Mouse (Mus musculus): ENCODE data around the gene Cdk17. TPM values are rescaled to one million over a fixed set of nuclear protein-coding genes. Genes with fewer than 3 reads are reported as not detected.

The Cdk17 gene
- polyA plus RNA-seq, 1 experiment from 2014 or later = 26.9 TPM

MicroRNAs within 50 kb of the gene (microRNA counts, 519-probe panel; counts per million panel counts)
- microRNA mmu-miR-1931 = 19.3 counts per million

Small RNAs within 50 kb of the gene (microRNA-seq; reads per million reads assigned to microRNA genes)
- gene Mir1931 (ENCODE audit: borderline number of aligned reads) = not detected

Other genes starting within 250 kb of the Cdk17 start
- gene Cfap54, start 79.3 kb upstream of the Cdk17 start, polyA plus RNA-seq (2014; fragmentation: Nextera tagmentation; extraction: Ambion mirVana) = 0.75 and 1.8 TPM in 2 replicates
- gene Elk3, start 150.3 kb downstream of the Cdk17 start, polyA plus RNA-seq (2014; fragmentation: Nextera tagmentation; extraction: Ambion mirVana) = 34.4 and 39.4 TPM in 2 replicates

Measured in embryonic facial prominence, embryonic 14.5 days (tissue).